Mouse (Mus musculus) embryo, embryonic 11.5 days (tissue): ENCODE measurements around the gene Rsph14.

Experiments used
- DNase-seq: peaks from one replicate; pipeline ENCODE4 v3.0.0-alpha.2; 2012; ENCODE audit warnings: low read depth, low spot score

Rsph14 gene

DNA sequence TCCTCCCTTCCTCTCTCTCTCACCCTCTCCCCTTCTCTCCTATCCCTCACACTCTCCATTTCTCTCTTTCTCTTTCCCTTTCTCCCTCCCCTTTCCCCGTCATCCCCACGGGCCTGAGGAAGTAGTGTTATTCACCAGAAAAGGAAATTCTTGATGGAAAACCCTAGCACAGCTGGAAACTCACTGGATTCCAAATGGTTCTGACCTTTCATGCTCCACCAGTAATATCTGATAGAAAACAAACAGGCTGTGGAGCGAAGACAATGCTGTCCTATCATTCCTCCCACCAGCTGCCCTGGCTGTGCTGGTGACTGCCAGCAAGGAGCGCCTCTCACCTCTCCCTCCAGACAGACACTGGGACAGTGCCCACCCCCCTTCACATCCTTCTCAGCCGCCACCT, 37.5 kb downstream of the Rsph14 start:
- DNase-seq, result no peak

- no peak for DNase-seq
Observed at GRCm38 (mm10) chr10:74990584-74991322, 41.6 kb downstream of the Rsph14 start.

- DNase-seq, result no peak
Observed at GRCm38 (mm10) chr10:74989814-74990213, 42.6 kb downstream of the Rsph14 start.

DNA sequence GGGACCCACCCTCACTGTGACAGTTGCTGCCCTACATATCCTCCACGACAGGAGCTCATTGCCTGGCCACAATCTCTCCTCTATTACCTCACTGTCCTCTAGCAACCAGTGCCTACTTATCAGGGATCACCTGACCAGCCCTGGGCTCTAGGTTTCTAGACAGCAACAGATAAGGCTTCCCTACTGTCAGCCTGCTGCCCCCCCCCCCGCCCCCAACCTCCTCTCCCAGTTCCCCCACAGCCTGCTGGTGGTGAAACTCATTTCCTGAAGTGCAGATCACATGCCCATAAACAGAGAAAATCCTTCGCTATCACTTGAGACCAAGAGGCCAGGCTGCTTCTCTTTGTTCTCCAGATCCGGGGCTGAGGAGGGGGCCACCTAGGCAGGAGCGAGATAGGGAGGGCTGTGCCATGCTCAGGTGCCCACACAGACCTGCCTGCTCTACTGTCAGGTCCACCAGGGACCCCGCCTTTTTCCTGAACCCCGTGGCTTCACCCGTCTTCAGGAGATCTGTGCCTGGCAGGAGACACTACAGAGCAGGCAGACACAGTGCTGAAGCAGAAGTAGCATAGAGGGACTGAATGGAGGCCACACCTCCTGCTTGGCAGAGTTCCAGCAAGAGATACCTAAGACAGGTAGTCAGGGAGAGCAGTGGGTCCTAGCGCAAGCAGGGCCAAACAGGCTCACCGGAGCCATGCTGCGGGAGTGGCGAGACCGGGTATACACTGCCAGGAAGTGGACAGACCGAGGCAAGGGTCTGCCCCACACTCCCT, 44.5 kb downstream of the Rsph14 start:
- no peak for DNase-seq

DNA sequence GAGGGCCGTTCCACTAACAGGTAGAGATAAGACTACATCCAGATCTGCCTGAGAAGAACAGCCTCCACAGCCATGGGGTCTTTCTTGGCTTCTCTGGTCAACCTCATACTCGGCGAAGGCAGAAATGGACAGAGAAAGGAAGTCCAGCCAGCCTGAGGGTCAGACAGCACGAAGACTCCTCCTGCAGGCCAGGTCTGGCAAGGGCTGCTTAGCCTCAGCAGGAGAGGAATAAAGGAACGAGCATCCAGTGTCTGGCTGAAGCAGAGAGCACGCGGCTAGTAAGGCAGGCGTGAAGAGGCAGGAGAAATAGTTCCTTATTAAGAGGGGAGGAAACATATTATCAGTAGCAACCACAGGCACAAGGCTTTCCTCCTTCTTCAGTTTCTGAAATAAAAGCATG, 49.2 kb downstream of the Rsph14 start:
- no peak for DNase-seq

GRCm38 (mm10) chr10:74981159-74981558, 51.2 kb downstream of the Rsph14 start:
- DNase-seq, result no peak

GRCm38 (mm10) chr10:74978056-74978455, 54.3 kb downstream of the Rsph14 start:
- no peak for DNase-seq

DNA sequence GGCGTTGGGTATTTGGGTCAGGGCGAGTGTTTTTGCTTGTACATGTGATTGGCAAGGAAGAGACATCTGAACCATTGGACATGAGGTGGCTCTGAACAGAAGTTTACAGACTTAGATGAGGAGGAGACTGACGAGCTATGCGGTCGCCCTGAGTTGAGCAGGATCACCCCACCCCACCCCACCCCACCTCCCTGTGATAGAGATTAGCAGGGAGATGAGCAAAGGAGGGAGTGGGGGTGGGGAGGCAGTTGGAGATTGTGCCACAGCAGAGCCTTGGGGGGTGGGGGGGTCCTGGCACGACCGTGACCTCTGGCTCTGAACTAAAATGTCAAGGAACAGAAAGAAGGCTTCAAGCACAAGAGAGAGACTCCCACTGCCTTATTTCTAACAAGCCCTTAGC, 56.0 kb downstream of the Rsph14 start:
- DNase-seq, result no peak

DNA sequence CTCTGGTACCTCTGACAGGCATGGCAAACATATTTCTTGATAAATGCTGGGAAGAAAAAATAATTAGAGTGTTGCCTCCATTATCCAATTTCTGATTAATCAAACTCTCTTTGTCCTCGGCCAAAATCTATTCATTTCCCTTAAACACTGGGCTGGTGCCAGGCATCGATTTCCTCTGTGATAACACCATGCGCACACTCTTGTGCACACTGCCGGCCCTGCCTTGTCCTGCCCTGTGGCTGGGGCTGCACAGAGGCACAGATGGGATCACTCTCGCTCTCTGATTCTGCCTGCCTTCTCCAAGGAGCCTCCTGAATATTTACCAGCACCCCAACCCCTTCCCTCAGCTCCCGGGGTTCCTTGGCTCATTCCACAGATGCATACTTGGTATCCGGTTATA, 56.8 kb downstream of the Rsph14 start:
- no peak for DNase-seq

- DNase-seq, result no peak
Observed at GRCm38 (mm10) chr10:74973026-74973425, 59.4 kb downstream of the Rsph14 start.

GRCm38 (mm10) chr10:74969266-74969665, 63.1 kb downstream of the Rsph14 start:
- no peak for DNase-seq

DNA sequence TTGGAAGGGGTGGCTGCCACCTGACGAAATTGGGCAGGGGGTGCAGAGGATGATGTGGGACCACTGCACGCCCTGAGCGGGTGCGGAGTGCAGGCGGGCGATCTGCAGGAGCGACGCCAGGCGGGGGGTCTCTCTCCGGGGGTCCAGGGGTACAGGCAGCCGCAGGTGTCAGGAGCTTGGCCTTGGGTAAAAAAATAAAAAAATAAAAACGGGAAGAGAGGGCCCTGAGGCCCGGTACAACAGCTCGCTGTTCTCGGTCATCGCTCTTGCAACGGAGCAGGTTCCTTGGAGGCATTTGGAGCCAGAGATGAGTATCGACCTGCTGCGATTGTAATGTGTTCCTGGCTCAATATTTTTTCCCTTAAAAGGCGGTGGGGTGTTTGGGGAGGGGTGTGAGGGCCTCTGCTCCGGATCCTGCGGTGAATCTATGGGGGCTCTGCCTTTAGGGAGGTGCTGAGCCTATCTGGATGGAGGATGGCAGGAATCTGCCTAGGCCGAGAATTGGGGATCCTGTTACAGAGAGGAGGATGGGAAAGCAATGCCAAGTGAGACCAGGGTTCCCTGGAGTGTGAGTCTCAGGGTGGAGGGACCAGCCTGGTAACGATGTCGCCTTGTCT, 64.6 kb downstream of the Rsph14 start:
- no peak for DNase-seq

DNA sequence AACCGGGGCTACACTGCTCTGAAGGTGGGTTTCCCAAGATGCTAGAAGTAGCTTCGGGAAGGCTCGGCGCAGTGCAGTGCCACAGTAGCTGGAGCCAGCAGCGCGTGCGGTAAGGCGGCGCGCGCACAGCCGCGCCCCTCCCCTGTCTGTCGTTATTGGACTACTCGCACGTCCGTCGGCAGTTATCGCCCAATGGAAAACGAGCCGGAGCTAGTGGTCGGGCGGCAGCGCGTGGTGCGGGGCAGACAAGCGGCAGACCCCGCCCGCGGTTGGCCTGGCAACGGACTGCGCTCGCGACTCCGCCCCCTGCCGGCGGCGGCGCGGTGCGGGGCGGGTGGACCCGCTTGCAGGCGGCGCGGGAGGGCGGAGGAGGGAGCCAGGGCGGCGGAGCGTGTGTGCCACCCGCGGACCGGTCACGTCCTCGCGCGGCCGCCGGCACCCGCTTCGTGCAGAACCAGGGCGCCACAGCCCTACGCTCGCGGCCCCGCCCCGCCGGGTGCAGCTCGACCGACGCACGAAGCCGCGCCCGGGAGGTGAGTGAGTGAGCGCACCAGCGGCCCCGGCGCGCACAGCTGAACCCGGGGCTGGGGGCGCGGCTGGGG, 65.4 kb downstream of the Rsph14 start, which contains the start of gene Gnaz:
Gene Gnaz (plus strand): TSS at position 328 of the 602 bp plus-strand sequence.
- peak; percentile 94 for DNase-seq

DNA sequence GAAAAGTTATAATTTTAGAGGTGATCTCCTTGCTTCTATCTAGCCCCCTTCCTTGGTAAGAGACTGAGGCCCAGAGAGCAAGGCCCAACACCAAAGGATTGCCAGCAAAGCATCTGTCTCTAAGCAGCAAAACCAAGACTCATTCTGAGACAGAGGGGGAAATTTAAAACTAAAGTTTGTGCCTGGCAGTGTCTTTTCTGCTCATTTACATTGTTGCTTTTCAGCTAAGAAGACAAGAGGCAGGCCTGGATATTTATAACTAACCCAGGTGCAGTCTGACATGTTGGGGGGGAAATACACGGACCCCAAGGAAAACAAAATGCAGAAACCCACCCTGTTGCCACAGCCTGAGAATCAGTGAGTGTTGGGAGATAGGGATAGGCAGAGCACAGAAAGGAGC, 68.0 kb downstream of the Rsph14 start:
- no peak for DNase-seq

DNA sequence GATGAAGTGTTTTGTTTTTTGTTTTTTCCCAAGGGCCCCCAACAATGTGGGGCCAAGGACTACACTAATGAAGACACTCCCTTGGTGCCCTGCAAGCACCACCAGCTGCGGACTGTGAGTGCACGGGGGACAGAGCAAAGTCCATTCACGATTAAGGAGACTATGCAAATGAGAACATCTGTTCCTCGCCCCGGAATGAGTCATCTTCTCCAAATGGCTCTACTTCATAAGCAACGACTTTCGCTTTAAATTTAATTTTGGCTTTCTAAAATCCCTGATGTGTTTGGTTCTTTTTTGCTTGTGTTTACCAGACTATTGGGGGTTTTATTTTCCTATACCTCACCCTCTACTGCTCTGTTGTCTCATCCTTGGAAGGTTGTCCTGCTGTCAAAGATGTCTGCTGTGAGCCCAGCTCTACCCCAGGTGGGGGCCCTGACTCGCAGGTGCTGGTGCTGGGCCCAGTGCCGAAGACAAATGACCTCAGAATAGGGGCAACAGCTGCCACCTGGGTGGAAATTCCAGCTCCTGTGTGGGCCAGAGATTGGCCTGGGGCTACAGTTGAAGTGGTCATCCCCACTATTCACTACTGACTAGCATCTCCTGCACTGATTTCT, 79.4 kb downstream of the Rsph14 start:
- DNase-seq, result no peak

DNA sequence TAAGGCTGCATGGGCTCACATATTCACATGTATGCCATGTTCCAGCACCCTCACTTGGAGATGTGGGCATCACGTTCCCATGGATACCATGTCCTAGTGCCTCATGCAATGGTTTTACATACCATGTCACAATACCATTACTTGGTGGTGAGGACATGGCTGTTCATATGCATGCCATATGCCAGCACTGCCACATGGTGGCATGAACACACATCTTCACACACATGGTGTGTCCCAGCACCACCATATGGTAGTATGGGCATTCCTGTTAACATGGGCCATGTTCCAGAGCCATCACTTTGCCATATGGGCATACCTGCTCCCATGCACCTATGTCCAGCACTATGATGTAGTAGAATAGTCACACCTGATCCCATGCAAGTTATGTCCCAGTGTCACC, 91.6 kb downstream of the Rsph14 start:
- no peak for DNase-seq

DNA sequence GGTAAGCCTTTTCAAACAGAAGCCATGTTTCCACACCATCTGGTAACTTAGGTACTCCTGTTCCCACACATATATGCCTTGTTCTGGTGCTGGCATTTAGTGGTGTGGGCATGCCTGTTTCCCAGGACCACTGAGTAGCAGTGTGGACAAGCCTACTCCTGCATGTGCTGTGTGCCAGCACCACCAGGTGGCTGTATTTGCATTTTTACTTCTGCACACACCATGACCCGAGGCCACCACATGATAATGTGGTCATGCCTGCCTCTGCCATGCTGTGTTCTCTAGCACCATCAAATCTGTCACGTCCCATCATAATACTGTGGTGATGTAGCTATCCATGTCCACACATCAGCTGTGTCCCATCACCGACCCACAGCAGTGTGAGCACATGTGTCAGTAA, 93.1 kb downstream of the Rsph14 start:
- no peak for DNase-seq

DNA sequence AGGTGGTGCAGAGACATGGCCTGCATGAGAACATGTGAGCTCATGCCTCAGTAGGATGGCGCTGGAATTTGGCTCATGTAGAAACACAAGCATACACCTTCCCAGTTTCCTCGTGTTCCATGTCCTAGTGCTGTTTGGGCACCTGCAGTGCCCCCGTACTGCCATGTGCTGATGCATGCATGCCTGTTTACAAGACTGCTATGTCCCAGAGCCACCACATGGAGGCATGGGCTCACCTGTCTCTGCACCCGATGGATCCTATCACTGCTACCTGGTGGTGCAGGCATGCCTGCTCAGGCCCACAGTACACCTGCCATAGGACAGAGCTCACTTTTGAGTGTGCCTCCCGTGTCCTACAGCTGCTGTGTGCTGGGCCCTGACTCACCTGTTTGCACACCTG, 94.0 kb downstream of the Rsph14 start:
- DNase-seq, result no peak

DNA sequence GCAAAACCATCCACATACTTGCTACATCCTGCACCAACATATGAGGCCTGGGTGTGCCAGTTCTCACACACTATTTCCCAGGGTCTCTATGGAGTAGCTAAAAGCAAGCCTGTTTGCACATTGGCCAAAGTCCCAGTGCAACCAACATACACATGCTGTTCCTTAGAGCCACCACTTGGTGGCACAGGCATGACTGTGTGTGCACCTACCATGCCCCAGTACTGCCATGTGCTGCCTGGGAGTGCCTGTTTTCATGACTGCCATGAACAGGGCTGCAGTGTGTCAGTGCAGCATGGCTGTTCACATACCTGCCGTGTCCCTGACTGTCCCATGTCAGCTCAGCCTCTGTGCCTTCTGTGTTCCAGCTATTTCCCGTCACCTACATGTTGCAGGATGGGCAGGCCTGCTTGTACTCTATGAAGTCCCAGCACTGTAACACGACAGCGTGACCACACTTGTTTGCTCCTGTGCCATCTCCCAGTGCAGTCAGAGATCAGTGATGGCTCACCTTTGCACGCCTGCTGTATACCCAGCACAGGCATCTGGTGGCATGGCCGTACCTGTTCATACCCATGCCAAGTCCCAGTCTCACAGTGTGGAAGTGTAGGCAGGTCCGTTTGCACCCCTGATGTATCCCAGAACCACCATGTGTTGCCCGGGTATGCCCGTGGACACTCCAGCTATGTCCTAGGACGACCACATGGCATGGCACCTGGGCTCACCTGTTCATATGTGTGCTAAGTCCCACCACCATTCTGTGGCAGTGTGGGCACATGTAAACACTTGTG, 95.2 kb downstream of the Rsph14 start:
- no peak for DNase-seq

DNA sequence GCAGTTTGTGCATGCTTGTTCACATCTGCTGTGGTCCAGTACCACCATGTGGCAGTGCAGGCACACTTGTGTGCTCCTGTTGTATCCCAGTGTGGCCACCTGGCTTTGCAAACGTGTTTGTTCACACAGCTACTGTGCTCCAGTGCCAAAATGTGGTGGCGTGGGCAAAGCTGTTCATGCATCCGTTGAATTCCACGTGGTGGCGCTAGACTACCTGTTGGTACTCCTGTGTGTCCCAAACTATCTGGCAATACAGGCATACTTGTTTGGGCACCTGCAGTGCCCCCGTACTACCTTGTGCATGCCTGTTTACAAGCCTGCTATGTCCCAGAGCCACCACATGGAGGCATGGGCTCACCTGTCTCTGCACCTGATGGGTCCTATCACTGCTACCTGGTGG, 97.4 kb downstream of the Rsph14 start:
- no peak for DNase-seq

DNA sequence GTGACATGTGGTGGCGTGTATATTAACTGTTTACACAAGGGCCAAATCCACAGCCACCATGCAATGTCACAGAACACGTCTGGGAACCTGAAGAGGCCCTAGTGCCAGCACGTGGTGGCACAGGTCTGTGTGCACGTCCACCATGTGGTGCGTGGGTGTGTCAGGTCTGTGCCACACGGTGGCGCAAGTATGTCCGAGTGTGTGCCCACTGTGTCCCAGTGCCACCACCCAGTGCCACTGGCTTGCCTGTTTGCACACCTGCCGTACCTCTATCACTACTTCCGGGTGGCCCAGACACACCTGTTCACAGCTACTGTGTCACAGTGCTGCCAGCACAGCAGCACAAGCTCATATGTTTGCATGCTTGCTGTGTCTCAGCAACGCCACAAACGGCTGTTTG, 97.9 kb downstream of the Rsph14 start:
- DNase-seq, result no peak
